Mouse (Mus musculus) G1E-ER4 (cell line): ENCODE measurements around the gene Dapp1. TPM values are rescaled to one million over a fixed set of nuclear protein-coding genes. Genes with fewer than 3 reads are reported as not detected.

ENCODE experiments used
- GATA1 ChIP-seq: IDR thresholded peaks from one replicate; pipeline ENCODE4 v1.8.0; 2012; ENCODE audit warnings: low read length, inconsistent platforms
- polyA plus RNA-seq: library from polyadenylated mRNA; stranded (reverse); fragments of >175 nt; gene quantifications from 2 replicates; pipeline ENCODE4 v1.2.3, GENCODE M21; 2012

Gene Dapp1
- polyA plus RNA-seq, 1 experiment: 7.7 TPM

DNA sequence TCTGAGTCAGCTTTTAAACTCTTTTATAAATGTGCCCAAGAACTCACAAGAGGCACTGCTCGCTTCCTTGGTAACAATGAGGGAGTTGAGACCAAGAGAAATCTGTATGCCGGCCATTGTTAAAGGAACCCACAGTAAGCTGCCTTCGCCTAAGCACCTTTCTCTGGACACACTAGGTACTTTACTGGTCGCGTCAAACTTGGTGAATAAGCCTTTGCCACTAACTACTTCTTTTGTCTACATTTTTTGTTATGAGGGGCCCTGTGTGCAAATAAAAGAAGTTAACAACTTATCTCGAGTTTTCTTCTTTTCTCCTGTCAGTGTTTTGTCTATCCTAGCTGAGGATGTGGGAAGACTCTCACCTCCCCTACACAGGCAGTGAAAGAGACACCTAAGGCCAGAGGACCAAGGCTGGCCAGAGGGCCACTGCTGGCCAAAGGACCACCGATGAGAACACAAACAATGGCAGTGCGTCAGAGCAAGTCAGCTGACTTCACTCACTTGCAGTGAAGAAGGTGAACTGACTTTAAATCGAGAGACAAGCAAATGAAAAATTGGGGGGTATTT is 18.0 kb upstream of the Dapp1 start:
- no peak for TF ChIP-seq GATA1

DNA sequence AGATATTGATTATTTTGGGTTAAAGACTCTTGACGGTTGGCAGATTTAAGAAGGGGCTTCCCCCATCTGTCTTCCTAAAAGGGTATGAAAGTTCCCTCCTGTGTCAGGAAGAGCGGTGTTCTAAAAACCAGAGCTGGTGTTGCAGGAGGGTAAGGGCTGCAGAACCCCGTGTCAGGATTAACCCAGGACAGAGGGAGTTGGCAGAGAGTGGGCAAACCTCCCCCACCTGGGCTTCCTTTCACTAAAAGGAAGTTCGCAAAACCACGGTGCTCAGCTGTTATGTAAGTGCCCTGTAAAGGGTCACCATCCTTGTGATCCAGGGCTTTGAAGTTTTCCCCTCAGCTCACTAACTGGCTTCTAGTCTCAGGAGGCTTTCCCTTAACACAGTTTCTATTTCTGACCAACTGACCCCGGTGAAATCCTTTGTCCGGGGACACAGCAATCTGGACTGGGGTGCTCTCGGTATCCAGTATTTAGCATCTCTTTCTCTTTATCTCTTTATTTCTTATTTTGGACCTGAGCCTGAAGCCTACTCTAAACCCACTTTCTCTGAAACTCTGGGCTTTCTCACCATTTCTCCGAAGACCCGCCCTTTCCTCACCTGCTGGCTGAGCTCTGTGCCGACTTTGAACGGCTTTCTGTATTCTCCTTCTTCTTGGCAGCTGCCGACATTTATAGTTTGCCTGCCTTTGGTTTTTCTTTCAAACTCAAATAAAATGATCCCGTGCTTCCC is 17.3 kb upstream of the Dapp1 start:
- no peak for TF ChIP-seq GATA1

DNA sequence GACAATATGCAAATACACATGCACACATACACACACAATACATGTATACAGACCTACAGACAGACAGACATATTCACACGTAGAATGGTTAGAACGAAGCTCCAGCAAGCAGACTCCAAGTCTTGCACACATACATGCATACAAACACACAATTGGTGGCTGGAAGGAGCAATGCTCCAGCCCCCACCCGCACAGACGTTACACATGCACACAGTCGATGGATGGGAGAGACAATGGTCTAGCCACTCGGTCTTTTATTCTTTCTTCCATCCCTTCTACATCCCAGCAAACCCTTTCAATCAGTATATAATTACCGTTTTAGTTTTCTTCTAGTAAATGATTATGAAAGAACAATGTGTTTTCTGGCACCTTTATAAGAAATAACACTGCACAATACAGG is 14.1 kb upstream of the Dapp1 start:
- TF ChIP-seq GATA1: no peak

DNA sequence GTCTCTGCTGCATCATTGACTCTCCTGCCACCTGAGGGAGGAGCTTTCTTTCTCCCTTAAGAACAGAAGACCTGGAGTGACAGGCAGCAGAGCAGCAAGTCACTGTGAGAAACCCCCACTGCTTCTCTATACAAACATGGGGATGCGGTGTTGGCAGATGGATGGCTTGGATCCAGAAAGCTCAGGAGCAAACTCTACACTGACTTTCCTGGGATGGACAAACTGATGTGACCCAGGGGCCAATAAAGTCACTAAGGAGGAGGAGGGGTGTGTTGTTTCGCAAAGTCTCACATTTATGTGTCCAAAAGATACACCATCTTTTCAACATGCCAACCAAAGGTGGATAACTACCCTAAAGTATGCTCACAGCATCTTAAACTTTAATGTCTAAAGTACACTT is 12.9 kb upstream of the Dapp1 start:
- TF ChIP-seq GATA1: no peak

DNA sequence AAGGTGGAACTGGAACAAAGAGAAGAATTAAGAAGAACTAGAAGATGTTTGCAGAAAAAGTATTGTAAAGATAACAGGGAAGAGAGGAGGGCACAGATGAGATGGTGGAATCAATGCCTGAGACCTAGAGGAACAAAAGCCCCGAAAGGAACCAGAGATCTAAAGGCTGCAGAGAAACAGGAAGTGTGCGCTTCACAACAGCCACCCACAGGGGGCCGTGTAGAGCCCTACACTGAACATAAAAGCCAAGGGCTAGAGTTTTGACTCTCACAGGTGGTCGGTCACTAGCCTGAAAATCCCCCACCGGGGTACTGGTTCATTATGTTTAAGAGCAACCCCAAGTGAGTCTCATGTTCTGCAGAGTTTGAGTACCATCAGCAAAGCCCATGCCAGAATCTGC is 11.0 kb upstream of the Dapp1 start:
- TF ChIP-seq GATA1: no peak

DNA sequence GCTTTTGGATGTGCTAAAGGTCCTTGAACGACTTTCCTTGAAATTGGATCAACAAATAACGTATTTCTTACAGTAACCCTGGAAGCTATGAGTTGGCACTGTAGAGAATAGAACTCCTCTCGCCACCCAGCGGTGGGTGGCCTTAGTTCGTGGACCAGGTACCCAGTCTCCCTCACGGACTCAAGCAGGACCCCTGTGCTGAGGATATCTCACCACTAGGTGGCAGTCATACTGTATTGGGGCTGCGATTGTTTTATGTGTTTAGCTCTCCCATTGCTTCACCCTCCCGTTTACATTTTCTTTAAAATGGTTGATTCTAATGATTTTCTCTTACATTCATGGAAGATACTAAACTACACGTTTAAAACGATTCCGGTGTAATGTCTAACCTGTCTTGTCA is 9.8 kb upstream of the Dapp1 start:
- no peak for TF ChIP-seq GATA1

DNA sequence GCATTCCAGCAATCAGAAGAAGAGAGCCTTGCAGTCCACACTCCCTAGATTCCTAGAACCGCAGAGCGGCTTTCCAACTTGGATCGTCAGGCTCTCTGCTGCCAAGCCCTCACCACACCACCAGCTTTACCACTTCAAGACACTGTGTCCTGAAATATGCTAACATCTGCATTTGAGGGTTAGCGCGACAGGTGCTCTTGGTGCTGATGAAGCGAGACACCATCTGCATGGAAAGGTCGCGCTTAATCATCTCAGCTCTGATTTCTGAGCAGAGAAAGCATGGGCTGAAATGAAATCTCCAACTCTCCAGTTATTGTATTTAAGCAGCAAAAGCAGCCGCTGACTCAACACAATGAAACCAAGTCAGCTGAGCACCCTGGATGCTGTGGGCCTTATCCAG is 8.1 kb upstream of the Dapp1 start:
- no peak for TF ChIP-seq GATA1

DNA sequence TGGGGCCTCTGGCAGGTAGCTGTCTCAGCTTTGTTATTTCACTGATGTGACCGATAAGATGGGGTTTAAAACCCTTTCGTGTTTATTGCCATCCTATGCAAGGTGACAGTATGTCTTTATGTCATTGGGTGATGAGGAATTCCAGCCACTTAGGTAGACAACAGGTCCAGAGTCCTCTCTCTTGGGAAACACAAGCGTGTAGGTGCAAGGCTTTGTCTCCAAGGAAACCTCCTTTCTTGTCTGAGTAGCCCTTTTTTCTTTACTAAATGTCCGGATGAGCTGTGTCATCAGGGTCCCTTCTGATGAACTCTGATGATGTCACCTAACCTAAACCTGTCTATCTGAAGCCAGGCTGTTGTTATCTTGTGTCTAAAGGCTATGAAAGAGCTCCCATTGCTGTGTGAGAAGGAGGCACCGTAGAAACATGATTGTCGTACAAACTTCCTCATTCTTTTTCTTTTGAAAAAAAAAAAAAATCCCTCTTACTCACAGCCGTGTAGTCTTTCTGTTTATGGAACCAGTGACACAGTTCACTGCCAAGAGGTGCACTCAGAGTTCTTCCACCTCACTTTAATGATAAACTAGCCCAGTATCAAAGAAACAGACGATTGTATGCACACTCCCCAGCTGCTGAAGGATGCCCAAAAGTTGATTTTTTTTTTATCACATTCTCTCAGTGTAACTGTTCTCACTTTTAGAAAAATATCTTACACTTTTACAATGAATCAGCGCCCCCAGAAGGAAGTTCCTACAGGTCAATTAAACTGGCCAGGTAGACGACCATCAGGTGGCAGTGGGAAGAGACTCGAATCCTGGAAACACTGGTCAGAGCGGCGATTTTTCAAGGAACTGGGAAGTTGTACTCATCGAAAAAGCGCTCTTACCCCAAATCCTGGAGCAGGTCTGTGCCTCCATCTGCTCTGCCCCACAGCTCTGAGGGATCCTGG is 637 bp downstream of the Dapp1 start:
- TF ChIP-seq GATA1: peak; percentile 12

DNA sequence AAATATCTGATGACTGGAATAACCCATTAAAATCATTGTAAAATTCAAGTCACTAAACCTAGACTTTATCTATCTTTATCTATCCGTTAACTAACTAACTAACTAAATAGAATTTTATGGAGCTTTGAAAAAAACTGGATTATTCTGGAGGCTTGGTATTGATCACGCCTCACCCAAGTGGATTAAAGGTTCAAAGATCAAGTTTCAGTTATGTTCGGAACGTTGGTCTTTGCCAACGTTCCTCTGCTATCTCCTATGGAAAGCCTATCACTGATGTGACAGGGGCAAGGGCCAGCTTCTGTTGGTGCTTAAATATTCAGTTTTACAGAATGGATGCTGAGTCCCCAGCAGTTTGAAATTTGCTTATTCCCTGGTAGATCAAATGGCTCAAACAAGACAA is 3.1 kb downstream of the Dapp1 start:
- no peak for TF ChIP-seq GATA1

DNA sequence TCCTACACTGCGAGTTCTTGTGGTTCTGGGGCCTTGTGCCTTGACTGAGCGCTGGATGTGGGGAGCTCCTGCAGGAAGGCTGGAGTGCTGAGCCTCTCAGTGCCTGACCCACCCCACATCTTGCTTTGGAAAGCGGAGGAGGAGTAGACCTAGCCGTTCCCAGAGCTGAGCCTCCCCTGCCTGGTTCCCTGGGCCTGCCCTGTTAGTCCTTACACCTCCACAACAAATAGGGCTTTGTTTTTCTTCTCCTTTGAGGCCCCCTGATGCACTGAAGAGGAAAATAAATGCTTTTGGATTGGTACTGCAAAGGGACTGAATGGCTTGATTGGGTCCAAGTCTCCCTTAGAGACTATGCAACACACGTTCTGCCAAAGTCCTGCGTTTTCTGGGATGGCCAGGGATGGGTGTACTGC is 3.7 kb downstream of the Dapp1 start:
- no peak for TF ChIP-seq GATA1

DNA sequence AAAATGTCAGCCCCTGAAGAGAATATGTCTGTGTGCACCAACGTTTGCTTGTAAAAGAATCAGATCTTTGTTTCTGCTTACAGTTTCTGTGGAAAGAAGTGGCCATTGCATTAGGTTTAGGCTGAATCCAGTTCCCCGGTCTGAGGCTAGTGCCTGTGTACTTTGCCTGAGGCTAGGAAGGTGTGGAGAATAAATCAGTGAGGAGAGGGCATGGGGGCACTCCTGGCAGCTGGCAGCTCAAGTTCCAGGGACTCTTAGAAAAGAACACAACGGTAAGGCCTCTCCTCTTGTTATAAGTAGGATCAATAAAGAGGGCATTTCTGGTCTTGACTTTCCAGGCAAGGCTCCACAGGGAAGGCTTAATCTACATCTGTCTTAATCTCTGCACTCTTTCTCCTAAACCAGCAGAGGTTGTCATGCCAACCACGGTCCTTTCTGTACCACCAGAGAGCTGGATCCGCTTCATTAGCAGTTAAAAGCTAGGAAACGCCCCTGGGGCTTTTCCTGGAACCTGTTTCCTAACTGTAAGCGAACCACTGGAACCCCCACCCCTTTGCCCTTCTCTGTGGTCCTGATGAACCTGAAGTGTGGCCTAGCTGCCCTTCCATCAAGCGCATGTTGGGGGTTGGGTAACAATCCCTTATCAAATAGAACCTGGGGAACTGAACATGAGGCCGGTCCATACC is 4.3 kb downstream of the Dapp1 start:
- TF ChIP-seq GATA1: no peak

DNA sequence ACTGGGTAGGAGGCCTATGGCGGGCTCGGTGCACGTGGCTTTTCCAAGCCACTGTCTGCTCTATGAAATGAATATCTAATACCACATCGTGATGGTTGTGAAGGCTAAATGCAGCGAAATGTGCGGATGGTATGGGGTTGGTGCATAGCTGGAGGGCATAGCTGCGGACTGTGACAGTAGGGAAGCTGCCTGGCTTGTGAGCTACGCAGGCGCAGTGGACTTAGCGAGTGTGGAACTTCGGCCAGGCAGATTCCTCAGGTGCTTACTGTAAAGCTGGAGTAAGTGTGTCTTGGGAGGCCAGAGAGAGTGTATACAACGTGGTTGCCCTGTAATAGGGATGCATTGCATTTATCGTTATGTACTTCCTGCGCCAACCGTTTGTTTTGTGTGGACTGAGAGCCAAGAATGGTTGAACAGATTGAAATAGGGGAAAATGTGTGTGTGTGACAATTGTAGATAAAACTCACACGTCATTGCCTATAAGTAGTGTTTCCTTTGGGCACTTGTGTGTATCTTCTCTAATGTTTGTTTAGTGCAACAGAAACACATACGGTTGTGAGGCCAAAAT is 5.4 kb downstream of the Dapp1 start:
- TF ChIP-seq GATA1: no peak

DNA sequence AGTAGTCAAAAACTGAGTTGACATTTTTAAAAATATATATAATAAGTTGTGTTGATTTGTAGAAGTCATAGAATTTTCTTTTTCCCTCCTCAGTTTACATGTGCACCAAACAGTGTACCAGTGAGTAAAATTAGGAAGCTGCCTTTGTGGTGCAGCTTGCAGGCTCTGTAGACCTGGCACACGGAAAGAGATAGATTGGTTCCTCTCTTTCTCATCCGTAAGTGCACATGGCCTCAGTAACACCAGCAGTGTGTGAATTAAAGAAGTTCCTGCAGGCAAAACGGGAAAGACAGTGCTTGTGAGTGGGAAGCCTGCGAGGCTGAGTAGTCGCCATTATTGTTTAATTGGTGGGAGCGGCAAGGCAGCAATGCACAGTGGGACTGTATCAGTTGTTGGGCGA is 5.9 kb downstream of the Dapp1 start:
- TF ChIP-seq GATA1: no peak

DNA sequence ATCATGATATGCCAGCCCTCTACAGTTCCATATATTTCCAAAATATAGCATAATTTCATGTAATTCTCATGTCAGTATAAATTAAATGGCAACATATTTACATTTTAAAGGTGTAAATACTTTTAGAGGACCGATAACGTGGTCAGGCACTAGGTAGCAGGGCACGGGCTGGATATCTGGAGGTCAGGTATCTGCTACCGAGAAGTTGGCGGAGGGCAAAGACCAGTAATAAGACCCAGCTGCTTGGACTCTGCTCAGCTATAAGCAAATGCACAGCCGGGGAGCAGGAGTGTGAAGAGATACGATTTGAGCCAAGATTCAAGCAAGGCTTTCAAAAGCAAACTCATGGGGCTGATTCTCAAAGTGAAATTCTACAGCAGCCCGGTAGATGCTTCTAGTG is 7.0 kb downstream of the Dapp1 start:
- TF ChIP-seq GATA1: no peak

DNA sequence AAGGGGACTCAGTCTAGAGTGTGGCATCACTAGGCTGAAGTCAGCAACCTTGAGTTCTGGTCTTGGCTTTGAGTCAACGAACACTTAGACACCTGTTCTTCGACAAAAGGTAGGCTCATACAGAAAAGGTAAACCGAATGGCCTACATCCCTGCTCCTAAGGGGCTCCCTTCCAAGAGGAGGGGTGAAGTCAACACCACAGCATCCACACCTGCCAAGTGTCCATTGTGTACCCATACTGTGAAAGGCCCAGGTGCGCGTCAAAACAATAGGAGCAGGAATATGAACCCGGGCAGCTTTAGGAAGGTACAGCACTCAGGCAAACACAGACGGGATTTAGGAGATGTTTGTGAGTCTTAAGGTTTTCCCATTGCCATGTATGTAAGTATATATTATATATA is 8.4 kb downstream of the Dapp1 start:
- TF ChIP-seq GATA1: no peak
